In the genomic region with DNA sequence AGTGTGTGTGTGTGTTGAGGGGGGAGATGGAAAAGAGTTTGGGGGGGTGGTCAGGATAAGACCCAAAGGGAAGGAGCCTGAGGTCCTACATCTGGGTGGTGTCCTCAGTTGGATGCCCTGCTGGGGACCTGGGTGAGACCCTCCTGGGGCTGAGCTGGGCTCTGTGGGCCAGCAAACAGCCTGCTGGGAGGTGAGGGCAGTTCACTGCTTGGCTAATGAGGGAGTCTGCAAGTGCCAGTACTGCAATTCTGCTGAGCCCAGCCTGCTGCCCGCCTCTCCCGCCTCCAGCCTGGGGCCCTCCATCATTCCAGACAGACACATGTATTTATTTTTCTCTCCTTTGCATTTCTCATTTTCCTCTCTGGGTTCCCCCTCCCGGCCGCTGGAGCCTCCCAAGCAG, we compare ENCODE assay signal across 18 mouse cellular contexts.
A peak's percentile ranks its signal among the peaks of the same experiment; 100 is the strongest.
DNase-seq lines count a peak whose midpoint lies in the region; ATAC-seq and TF ChIP-seq lines count a peak whose summit lies in the region.
"Had no signal": no experiment of that assay in that cellular context is flagged by ENCODE, and none has a peak within 500 bp of the region (broad histone marks: within the 10 kb centered on the region; RNA-seq: fewer than 3 reads in every experiment).

No protein-coding gene starts in this region.

- no peak for ATAC-seq in midbrain, embryonic 13.5 days
- ATAC-seq in midbrain, embryonic 11.5 days (ENCODE audit: low FRiP score) = no peak
- peak; percentile 59 for ATAC-seq in hindbrain, embryonic 12.5 days (ENCODE audit: low FRiP score)
- 0 out of 2 replicates have a peak, but pooled peaks have one; percentile 43 for ATAC-seq in hindbrain, postnatal 0 days
- no peak for ATAC-seq in megakaryocyte, adult 5-6 weeks (ENCODE audit: poor library complexity, severe bottlenecking)
- ATAC-seq: activated CD4-positive, CD25-positive, alpha-beta regulatory T cell, adult 4 months had no signal

- peak overlapping the region; percentile 75 for H3K27ac ChIP-seq in midbrain, embryonic 13.5 days
- no peak overlapping the region for H3K27ac ChIP-seq in midbrain, embryonic 11.5 days (ENCODE audit: low read depth, low read length)
- H3K27ac ChIP-seq in hindbrain, embryonic 12.5 days = peak overlapping the region; percentile 76
- no peak overlapping the region for H3K27ac ChIP-seq in hindbrain, postnatal 0 days
- H3K27ac ChIP-seq: embryonic facial prominence, embryonic 15.5 days; left cerebral cortex, adult 2 months; liver, embryonic 14.5 days; stomach, embryonic 15.5 days had no signal

- peaks cover 13% of the 10 kb centered on the region; the same call in 1 of the 2 replicates for H3K27me3 ChIP-seq in midbrain, embryonic 13.5 days
- no peaks in the 10 kb centered on the region for H3K27me3 ChIP-seq in midbrain, embryonic 11.5 days (ENCODE audit: control insufficient read depth, insufficient read depth, low read length)
- H3K27me3 ChIP-seq in hindbrain, embryonic 12.5 days = peaks cover 4% of the 10 kb centered on the region
- H3K27me3 ChIP-seq in hindbrain, postnatal 0 days (ENCODE audit: insufficient read depth, low read length) = no peaks in the 10 kb centered on the region

- TF ChIP-seq CTCF in hindbrain, postnatal 0 days (IDR thresholded peaks at IDR 0.05; ENCODE audit: low read depth) = no peak

- peaks cover 47% of the 10 kb centered on the region for H3K4me1 ChIP-seq in midbrain, embryonic 13.5 days (replicated peaks)
- peaks cover 5% of the 10 kb centered on the region; the same call in 1 of the 2 replicates for H3K4me1 ChIP-seq in midbrain, embryonic 11.5 days (ENCODE audit: control insufficient read depth, insufficient read depth, low read length)
- peaks cover 43% of the 10 kb centered on the region for H3K4me1 ChIP-seq in hindbrain, embryonic 12.5 days
- no peaks in the 10 kb centered on the region for H3K4me1 ChIP-seq in hindbrain, postnatal 0 days (ENCODE audit: insufficient read depth, low read length)
- H3K4me1 ChIP-seq: embryonic facial prominence, embryonic 15.5 days; megakaryocyte, embryonic 14.5 days; stomach, embryonic 15.5 days had no signal

- WGBS in midbrain, embryonic 13.5 days = 47% methylated on average over 4 of the region's 4 CpGs
- 65% methylated on average over 4 of the region's 4 CpGs for WGBS in midbrain, embryonic 11.5 days
- WGBS in hindbrain, embryonic 12.5 days = 49% methylated on average over 4 of the region's 4 CpGs
- 50% methylated on average over 4 of the region's 4 CpGs for WGBS in hindbrain, postnatal 0 days

- H3K9me3 ChIP-seq in midbrain, embryonic 13.5 days = no peaks in the 10 kb centered on the region
- H3K9me3 ChIP-seq in midbrain, embryonic 11.5 days (ENCODE audit: control insufficient read depth, low read length) = no peaks in the 10 kb centered on the region
- no peaks in the 10 kb centered on the region for H3K9me3 ChIP-seq in hindbrain, embryonic 12.5 days (replicated peaks)
- no peaks in the 10 kb centered on the region for H3K9me3 ChIP-seq in hindbrain, postnatal 0 days (ENCODE audit: low read length)
- H3K9me3 ChIP-seq: embryonic facial prominence, embryonic 15.5 days; heart, embryonic 12.5 days; megakaryocyte, embryonic 14.5 days; stomach, embryonic 15.5 days had no signal

- DNase-seq in midbrain, embryonic 11.5 days (ENCODE audit: low spot score, missing footprints) = no peak
- DNase-seq in hindbrain, postnatal 0 days (ENCODE audit: low spot score) = no peak
- no peak for DNase-seq in kidney, postnatal 10 days
- DNase-seq in adrenal gland, postnatal 36 days = no peak
- DNase-seq: cerebellum, adult 9-10 months; heart, adult 11 months; layer of hippocampus, adult 9-11 months had no signal

- H3K36me3 ChIP-seq in midbrain, embryonic 13.5 days = no peaks in the 10 kb centered on the region
- H3K36me3 ChIP-seq in midbrain, embryonic 11.5 days (ENCODE audit: control insufficient read depth, insufficient read depth, low read length) = no peaks in the 10 kb centered on the region
- H3K36me3 ChIP-seq in hindbrain, embryonic 12.5 days = no peaks in the 10 kb centered on the region
- H3K36me3 ChIP-seq in hindbrain, postnatal 0 days (ENCODE audit: insufficient read depth, low read length) = no peaks in the 10 kb centered on the region
- H3K36me3 ChIP-seq: embryonic facial prominence, embryonic 15.5 days; heart, embryonic 12.5 days; stomach, embryonic 15.5 days had no signal

- H3K9ac ChIP-seq in midbrain, embryonic 13.5 days (replicated peaks) = no peak overlapping the region
- H3K9ac ChIP-seq in midbrain, embryonic 11.5 days (ENCODE audit: low read length) = no peak overlapping the region
- 0 out of 2 replicates have a peak overlapping the region, but pooled peaks have one; percentile 19 for H3K9ac ChIP-seq in hindbrain, embryonic 12.5 days
- H3K9ac ChIP-seq in hindbrain, postnatal 0 days (replicated peaks; ENCODE audit: low read length) = no peak overlapping the region
- H3K9ac ChIP-seq: embryonic facial prominence, embryonic 15.5 days; heart, embryonic 12.5 days; liver, embryonic 14.5 days; lung, embryonic 14.5 days; stomach, embryonic 15.5 days had no signal

- H3K4me2 ChIP-seq in midbrain, embryonic 13.5 days (replicated peaks) = no peak overlapping the region
- no peak overlapping the region for H3K4me2 ChIP-seq in midbrain, embryonic 11.5 days
- no peak overlapping the region for H3K4me2 ChIP-seq in hindbrain, embryonic 12.5 days (replicated peaks)
- H3K4me2 ChIP-seq in hindbrain, postnatal 0 days (ENCODE audit: low read depth, low read length) = no peak overlapping the region
- H3K4me2 ChIP-seq: embryonic facial prominence, embryonic 15.5 days; heart, embryonic 12.5 days; lung, embryonic 14.5 days; stomach, embryonic 15.5 days had no signal

- H3K4me3 ChIP-seq in midbrain, embryonic 13.5 days (replicated peaks) = no peak overlapping the region
- no peak overlapping the region for H3K4me3 ChIP-seq in midbrain, embryonic 11.5 days (ENCODE audit: low read depth, low read length)
- no peak overlapping the region for H3K4me3 ChIP-seq in hindbrain, embryonic 12.5 days
- H3K4me3 ChIP-seq in hindbrain, postnatal 0 days (ENCODE audit: low read length) = no peak overlapping the region
- H3K4me3 ChIP-seq: embryonic facial prominence, embryonic 15.5 days; heart, embryonic 12.5 days; left cerebral cortex, adult 2 months; megakaryocyte, embryonic 14.5 days; stomach, embryonic 15.5 days had no signal

Comparison
In these comparisons a context has a peak if more than half of its experiments do, and no peak if none do; other contexts are left out.
1. H3K27ac ChIP-seq: peak in midbrain, embryonic 13.5 days (single experiment) and hindbrain, embryonic 12.5 days (single experiment); none in midbrain, embryonic 11.5 days (single experiment) and hindbrain, postnatal 0 days (single experiment).
2. ATAC-seq: peak in hindbrain, embryonic 12.5 days (single experiment) and hindbrain, postnatal 0 days (single experiment); none in midbrain, embryonic 13.5 days (single experiment), midbrain, embryonic 11.5 days (single experiment) and megakaryocyte, adult 5-6 weeks (single experiment).